Mouse (Mus musculus) G1E (cell line): Measurements from ENCODE around the gene R3hdm4.

Source experiments
- CTCF ChIP-seq: IDR thresholded peaks from 2 replicates; pipeline ENCODE4 v1.5.1; 2012; ENCODE audit warnings: low read depth, low read length, inconsistent platforms, mixed read lengths
- GATA1 ChIP-seq: IDR thresholded peaks from 2 replicates; pipeline ENCODE4 v1.6.1; 2012; ENCODE audit warnings: borderline replicate concordance, low read length, inconsistent platforms, mixed read lengths

DNA sequence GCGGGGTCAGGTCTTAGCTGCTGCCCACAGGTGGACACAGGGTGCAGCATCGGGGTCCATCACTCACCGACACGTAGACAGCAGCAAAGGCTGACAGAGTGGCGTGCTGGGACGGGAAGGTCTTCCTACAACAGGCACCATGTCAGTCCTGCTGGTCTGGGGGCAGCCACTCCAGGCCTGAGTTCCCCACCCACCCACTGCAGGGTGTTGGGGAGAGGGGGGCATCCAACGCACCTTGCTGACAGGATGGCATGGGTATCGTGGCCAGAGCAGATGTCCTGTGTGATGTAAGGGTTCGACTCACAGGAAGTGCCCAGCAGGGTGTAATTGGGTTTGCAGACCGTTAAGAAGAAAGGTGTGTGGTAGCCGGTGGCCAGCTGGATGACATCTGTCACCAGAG, 54.4 kb downstream of the R3hdm4 start:
- TF ChIP-seq CTCF (no peak), GATA1 (no peak)
